Mouse (Mus musculus) CH12.LX (cell line): ENCODE data around the gene Il4. TPM values are rescaled to one million over a fixed set of nuclear protein-coding genes. Genes with fewer than 3 reads are reported as not detected.
A peak's percentile ranks its signal among the peaks of the same experiment; 100 is the strongest.

Experiments
- DNase-seq: peaks from one replicate; pipeline ENCODE4 v3.0.0-alpha.2; 2013; ENCODE audit errors: extremely low read depth
- H3K27ac ChIP-seq: 2 replicates; pipeline ENCODE4 v1.5.1; 2012; ENCODE audit warnings: low read depth, mild to moderate bottlenecking, control low read depth, moderate library complexity; ENCODE audit not compliant: insufficient read depth
- H3K27me3 ChIP-seq: replicated peaks from 2 replicates; pipeline ENCODE3; 2012; ENCODE audit warnings: inconsistent platforms
- H3K36me3 ChIP-seq, 2 experiments: replicated peaks in 1 of 2; 2 replicates each; pipeline versions ENCODE3 to v1.6.1; 2012; ENCODE audit warnings: inconsistent platforms in 1 of 2, low read length in 1 of 2, mild to moderate bottlenecking in 1 of 2, mixed read lengths in 1 of 2, moderate library complexity in 1 of 2; ENCODE audit not compliant: control insufficient read depth in 1 of 2, insufficient read depth in 1 of 2
- H3K4me1 ChIP-seq, 2 experiments: 2 replicates each; pipeline ENCODE4 v1.6.1; 2012; ENCODE audit warnings: inconsistent platforms in 1 of 2, moderate library complexity in 1 of 2; ENCODE audit not compliant: insufficient read depth in 2 of 2, control insufficient read depth in 1 of 2
- H3K4me2 ChIP-seq: 2 replicates; pipeline ENCODE4 v1.6.1; 2012; ENCODE audit warnings: low read depth, mild to moderate bottlenecking, control low read depth; ENCODE audit not compliant: poor library complexity, insufficient read depth, severe bottlenecking
- H3K4me3 ChIP-seq, 3 experiments: fragments of 150-350 bp in 1 of 3; sonication (generic) in 1 of 3; replicated peaks in 1 of 3; 2 replicates each; pipeline versions ENCODE3 to v1.5.1; 2011 to 2012; ENCODE audit warnings: low read depth in 2 of 3, low read length in 2 of 3, mild to moderate bottlenecking in 2 of 3, moderate library complexity in 2 of 3, control low read depth in 1 of 3, improper control_type of control experiment in 1 of 3, inconsistent platforms in 1 of 3, mixed read lengths in 1 of 3; ENCODE audit not compliant: poor library complexity in 1 of 3
- H3K79me2 ChIP-seq: replicated peaks from 2 replicates; pipeline ENCODE4 v1.6.1; 2012; ENCODE audit warnings: mild to moderate bottlenecking, moderate library complexity; ENCODE audit not compliant: control insufficient read depth, poor library complexity, insufficient read depth, severe bottlenecking; ENCODE audit errors: extremely low read depth
- H3K9ac ChIP-seq: 2 replicates; pipeline ENCODE4 v1.6.1; 2012; ENCODE audit warnings: low read depth, mild to moderate bottlenecking, control low read depth, moderate library complexity; ENCODE audit not compliant: insufficient read depth
- H3K9me3 ChIP-seq: replicated peaks from 2 replicates; pipeline ENCODE3; 2012; ENCODE audit warnings: low read length, inconsistent platforms, mixed read lengths
- BHLHE40 ChIP-seq: IDR thresholded peaks from 2 replicates; pipeline ENCODE4 v1.6.1; 2011; ENCODE audit warnings: mild to moderate bottlenecking, low read depth, low read length, improper control_type of control experiment
- CHD1 ChIP-seq: IDR thresholded peaks from 2 replicates; pipeline ENCODE4 v1.6.1; 2012; ENCODE audit warnings: low read depth, low read length, improper control_type of control experiment, inconsistent platforms
- CHD2 ChIP-seq: IDR thresholded peaks from 2 replicates; pipeline ENCODE4 v1.6.1; 2011; ENCODE audit warnings: low read length, improper control_type of control experiment
- ELF1 ChIP-seq: IDR thresholded peaks from 2 replicates; pipeline ENCODE4 v1.6.1; 2014; ENCODE audit warnings: low read depth, mild to moderate bottlenecking, inconsistent platforms, low read length, improper control_type of control experiment
- EP300 ChIP-seq: IDR thresholded peaks from 2 replicates; pipeline ENCODE4 v1.6.1; 2011; ENCODE audit warnings: low read length, improper control_type of control experiment
- ETS1 ChIP-seq: conservative IDR thresholded peaks from 2 replicates; pipeline ENCODE4 v1.6.1; 2012; ENCODE audit warnings: low read depth, mild to moderate bottlenecking, inconsistent platforms, low read length, improper control_type of control experiment, moderate library complexity
- GABPA ChIP-seq: IDR thresholded peaks from 2 replicates; pipeline ENCODE4 v1.6.1; 2012; ENCODE audit warnings: low read depth, low read length, improper control_type of control experiment, inconsistent platforms; ENCODE audit not compliant: insufficient replicate concordance
- HCFC1 ChIP-seq: IDR thresholded peaks from 2 replicates; pipeline ENCODE4 v1.6.1; 2012; ENCODE audit warnings: low read depth, mild to moderate bottlenecking, inconsistent platforms, low read length, improper control_type of control experiment
- IRF4 ChIP-seq: IDR thresholded peaks from 2 replicates; pipeline ENCODE4 v1.6.1; 2014; ENCODE audit warnings: low read depth, mild to moderate bottlenecking, inconsistent platforms, low read length, improper control_type of control experiment
- JUND ChIP-seq: conservative IDR thresholded peaks from 2 replicates; pipeline ENCODE4 v1.6.1; 2011; ENCODE audit warnings: low read depth, low read length, improper control_type of control experiment
- KAT2A ChIP-seq: IDR thresholded peaks from 2 replicates; pipeline ENCODE4 v1.6.1; 2012; ENCODE audit warnings: low read length, improper control_type of control experiment, inconsistent platforms; ENCODE audit not compliant: insufficient replicate concordance
- MAFK ChIP-seq: IDR thresholded peaks from 2 replicates; pipeline ENCODE4 v1.6.1; 2011; ENCODE audit warnings: low read length, improper control_type of control experiment; ENCODE audit not compliant: insufficient replicate concordance
- MAX ChIP-seq: IDR thresholded peaks from 2 replicates; pipeline ENCODE4 v1.6.1; 2011; ENCODE audit warnings: low read length, improper control_type of control experiment
- MAZ ChIP-seq: IDR thresholded peaks from 2 replicates; pipeline ENCODE4 v1.6.1; 2012; ENCODE audit warnings: low read depth, mild to moderate bottlenecking, inconsistent platforms, low read length, improper control_type of control experiment, moderate library complexity
- MEF2A ChIP-seq: IDR thresholded peaks from 2 replicates; pipeline ENCODE4 v1.6.1; 2014; ENCODE audit warnings: low read depth, mild to moderate bottlenecking, inconsistent platforms, low read length, improper control_type of control experiment, borderline replicate concordance
- MXI1 ChIP-seq: IDR thresholded peaks from 2 replicates; pipeline ENCODE4 v1.6.1; 2011; ENCODE audit warnings: mild to moderate bottlenecking, low read depth, low read length, improper control_type of control experiment
- MYC ChIP-seq: IDR thresholded peaks from 2 replicates; pipeline ENCODE4 v1.6.1; 2011; ENCODE audit warnings: low read depth, mild to moderate bottlenecking, improper control_type of control experiment, low read length
- NRF1 ChIP-seq: IDR thresholded peaks from 2 replicates; pipeline ENCODE4 v1.6.1; 2014; ENCODE audit warnings: low read depth, mild to moderate bottlenecking, inconsistent platforms, low read length, improper control_type of control experiment, moderate library complexity
- POLR2A ChIP-seq: IDR thresholded peaks from 2 replicates; pipeline ENCODE4 v1.6.1; 2011; ENCODE audit warnings: low read depth, mild to moderate bottlenecking, improper control_type of control experiment, low read length
- POLR2AphosphoS2 ChIP-seq: IDR thresholded peaks from 2 replicates; pipeline ENCODE4 v1.6.1; 2011; ENCODE audit warnings: low read depth, low read length, improper control_type of control experiment
- SIN3A ChIP-seq: IDR thresholded peaks from 2 replicates; pipeline ENCODE4 v1.6.1; 2012; ENCODE audit warnings: low read length, improper control_type of control experiment, inconsistent platforms
- TBP ChIP-seq: conservative IDR thresholded peaks from 2 replicates; pipeline ENCODE4 v1.6.1; 2011; ENCODE audit warnings: low read depth, low read length, improper control_type of control experiment
- TCF12 ChIP-seq: IDR thresholded peaks from 2 replicates; pipeline ENCODE4 v1.6.1; 2014; ENCODE audit warnings: low read depth, mild to moderate bottlenecking, inconsistent platforms, low read length, improper control_type of control experiment
- UBTF ChIP-seq: IDR thresholded peaks from 2 replicates; pipeline ENCODE4 v1.6.1; 2012; ENCODE audit warnings: low read depth, mild to moderate bottlenecking, inconsistent platforms, low read length, improper control_type of control experiment, moderate library complexity
- USF2 ChIP-seq: conservative IDR thresholded peaks from 2 replicates; pipeline ENCODE4 v1.6.1; 2011; ENCODE audit warnings: low read depth, low read length, improper control_type of control experiment
- ZMIZ1 ChIP-seq: IDR thresholded peaks from 2 replicates; pipeline ENCODE4 v1.6.1; 2012; ENCODE audit warnings: low read depth, mild to moderate bottlenecking, inconsistent platforms, low read length, improper control_type of control experiment
- dilution Hi-C: fragments of 300-500 bp; cut with MboI; formaldehyde crosslinking; loops from 2 replicates; pipeline ENCODE4 v1.14.3; 2020; ENCODE audit warnings: low sequenced_read_pairs; ENCODE audit not compliant: extremely low pct_unique_long_range_greater_than_20kb, extremely low pct_ligation_motif_present
- in situ Hi-C: fragments of 300-500 bp; cut with MboI; formaldehyde crosslinking; loops from 3 replicates; pipeline ENCODE4 v1.14.3; 2019; ENCODE audit warnings: low sequenced_read_pairs, low pct_ligation_motif_present, low pct_unique_long_range_greater_than_20kb, mixed read lengths
- polyA plus RNA-seq: library from polyadenylated mRNA; unstranded; fragments of >175 nt; gene quantifications from 2 replicates; pipeline ENCODE4 v1.2.1, GENCODE M21; 2012; ENCODE audit warnings: low read depth; ENCODE audit not compliant: insufficient read length
- total RNA-seq, 2 experiments: library from RNA; depleted of rRNA; stranded (reverse); fragments of 300-350 nt in 1 of 2; fragments of >200 nt in 1 of 2; gene quantifications; 2 replicates each; pipeline ENCODE4 v1.2.3; 2012 to 2014

The Il4 gene
- total and polyA plus RNA-seq, 3 experiments: 19.5 to 75.5 (median 35.6) TPM

DNA sequence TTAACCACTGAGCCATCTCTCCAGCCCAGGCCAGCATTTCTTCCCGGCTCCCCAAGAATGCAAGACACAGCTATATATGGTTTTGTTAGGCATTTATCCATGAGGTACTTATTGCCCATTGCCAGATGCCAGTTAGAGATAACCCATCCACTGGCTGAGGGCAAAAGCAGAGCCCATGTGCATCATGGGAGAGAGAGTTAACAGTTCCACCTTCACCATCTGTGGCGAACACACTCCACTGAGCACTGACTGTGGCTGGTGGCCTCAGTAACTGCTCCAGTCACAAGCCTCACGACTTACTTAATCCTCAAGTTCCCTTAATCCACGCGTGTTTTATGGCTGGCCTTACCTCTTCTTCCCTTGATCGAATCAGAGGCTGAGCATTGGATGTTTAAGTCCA, 9.2 kb downstream of the Il4 start:
- peaks cover 28% of the 10 kb centered on the region for H3K9me3 ChIP-seq
- peak overlapping the region; percentile 45 for H3K27ac ChIP-seq
- peaks cover 20 to 50% of the 10 kb centered on the region in 2 experiments for H3K36me3 ChIP-seq
- dilution Hi-C loops (no loop called here), in situ Hi-C loops (no loop called here)
- H3K79me2 ChIP-seq: peaks cover under 1% of the 10 kb centered on the region; the same call in 1 of the 2 replicates
- DNase-seq: peak; percentile 59
- H3K4me1 ChIP-seq: peaks cover 39 to 69% of the 10 kb centered on the region in 2 experiments
- H3K4me3 ChIP-seq: no peak overlapping the region
- H3K4me2 ChIP-seq: no peak overlapping the region
- H3K9ac ChIP-seq: no peak overlapping the region
- no peaks in the 10 kb centered on the region for H3K27me3 ChIP-seq
- TF ChIP-seq MEF2A (no peak), POLR2A (peak; percentile 53), MYC (no peak), TCF12 (0 out of 2 replicates have a peak, but pooled peaks have one; percentile 14), MAX (no peak), TBP (peak; percentile 59; the same call in 1 of the 2 replicates)

- no peaks in the 10 kb centered on the region for H3K79me2 ChIP-seq
- H3K9ac ChIP-seq: peak overlapping the region; percentile 58
- in situ Hi-C loops: no loop called here
- dilution Hi-C loops: no loop called here
- H3K27me3 ChIP-seq: no peaks in the 10 kb centered on the region
- H3K9me3 ChIP-seq: peaks cover under 1% of the 10 kb centered on the region
- peak overlapping the region; percentile 32 to 48 (median 41) for H3K4me3 ChIP-seq
- TF ChIP-seq MAFK (no peak), BHLHE40 (peak; percentile 71), GABPA (no peak), EP300 (peak; percentile 86), ELF1 (0 out of 2 replicates have a peak, but pooled peaks have one; percentile 0), MXI1 (peak; percentile 44; the same call in 1 of the 2 replicates), KAT2A (peak; percentile 55; the same call in 1 of the 2 replicates), POLR2AphosphoS2 (no peak), MAZ (peak; percentile 95), JUND (0 out of 2 replicates have a peak, but pooled peaks have one; percentile 53), MEF2A (peak; percentile 61; the same call in 1 of the 2 replicates), ETS1 (peak; percentile 62), CHD2 (peak; percentile 88), UBTF (no peak), IRF4 (peak; percentile 79), TBP (peak; percentile 89), TCF12 (peak; percentile 73), NRF1 (no peak), CHD1 (no peak), HCFC1 (0 out of 2 replicates have a peak, but pooled peaks have one; percentile 5), POLR2A (peak; percentile 78), USF2 (no peak), ZMIZ1 (no peak), MYC (peak; percentile 50; the same call in 1 of the 2 replicates), SIN3A (no peak; the same call in 1 of the 2 replicates)
- peak; percentile 89 for DNase-seq
- H3K27ac ChIP-seq: peak overlapping the region; percentile 93
- H3K36me3 ChIP-seq: peaks cover 11 to 41% of the 10 kb centered on the region in 2 experiments
- H3K4me2 ChIP-seq: peak overlapping the region; percentile 25
- H3K4me1 ChIP-seq: peaks cover 36 to 72% of the 10 kb centered on the region in 2 experiments
These were observed 12.9 kb downstream of the Il4 start for GRCm38 (mm10) chr11:53605609-53606008.
